Mouse (Mus musculus) limb, embryonic 14.5 days (tissue): ENCODE measurements around the gene Csrnp1. TPM values are rescaled to one million over a fixed set of nuclear protein-coding genes. Genes with fewer than 3 reads are reported as not detected.

Experiments
- ATAC-seq: fragments of 200-750 bp; cut with Nextera tagmentation; 2 replicates; pipeline ENCODE4 v1.8.0; 2017; ENCODE audit warnings: low read depth, moderate number of reproducible peaks, moderate TSS enrichment; ENCODE audit not compliant: low FRiP score
- DNase-seq: peaks from one replicate; pipeline ENCODE4 v3.0.0-alpha.2; 2015; ENCODE audit warnings: low spot score
- H3K27ac ChIP-seq: fragments of 300-500 bp; sonication (generic); replicated peaks from 2 replicates; pipeline ENCODE4 v1.5.1; 2014; ENCODE audit warnings: low read depth, mild to moderate bottlenecking, low read length, moderate library complexity, mixed read lengths
- H3K27me3 ChIP-seq: fragments of 300-500 bp; sonication (generic); 2 replicates; pipeline ENCODE4 v1.6.1; 2014; ENCODE audit warnings: low read length, mixed read lengths; ENCODE audit not compliant: control insufficient read depth, insufficient read depth
- H3K36me3 ChIP-seq: fragments of 300-500 bp; sonication (generic); 2 replicates; pipeline ENCODE4 v1.6.1; 2014; ENCODE audit warnings: mild to moderate bottlenecking, low read length, moderate library complexity, mixed read lengths; ENCODE audit not compliant: control insufficient read depth, insufficient read depth
- H3K4me1 ChIP-seq: fragments of 300-500 bp; sonication (generic); 2 replicates; pipeline ENCODE4 v1.6.1; 2014; ENCODE audit warnings: antibody characterized with exemption, low read length, mixed read lengths; ENCODE audit not compliant: control insufficient read depth, insufficient read depth
- H3K4me2 ChIP-seq: fragments of 300-500 bp; sonication (generic); replicated peaks from 2 replicates; pipeline ENCODE4 v1.6.1; 2014; ENCODE audit warnings: low read depth, mild to moderate bottlenecking, low read length, moderate library complexity; ENCODE audit not compliant: severe bottlenecking
- H3K4me3 ChIP-seq: fragments of 300-500 bp; sonication (generic); replicated peaks from 2 replicates; pipeline ENCODE4 v1.5.1; 2014; ENCODE audit warnings: low read length
- H3K9ac ChIP-seq: fragments of 300-500 bp; sonication (generic); 2 replicates; pipeline ENCODE4 v1.6.1; 2014; ENCODE audit warnings: mild to moderate bottlenecking, low read depth, low read length, moderate library complexity; ENCODE audit not compliant: severe bottlenecking
- H3K9me3 ChIP-seq: fragments of 300-500 bp; sonication (generic); 2 replicates; pipeline ENCODE4 v1.6.1; 2016; ENCODE audit warnings: low read length; ENCODE audit not compliant: control insufficient read depth
- POLR2A ChIP-seq: fragments of 200-500 bp; IDR thresholded peaks from 2 replicates; pipeline ENCODE4 v1.8.0; 2012; ENCODE audit warnings: inconsistent platforms, mild to moderate bottlenecking, moderate library complexity, borderline replicate concordance; ENCODE audit not compliant: insufficient read depth, insufficient read length; ENCODE audit errors: extremely low read depth
- WGBS: fragments of 180-500 bp; shearing (Covaris S2); extraction: QIAGEN DNeasy Blood & Tissue Kit; methylation state at CpG from one replicate; pipeline ENCODE4 v1.1.7; 2014; 5-methylcytosine and 5-hydroxymethylcytosine counted together
- polyA plus RNA-seq, 2 experiments: library from polyadenylated mRNA; depleted of rRNA in 1 of 2; stranded (reverse) in 1 of 2; unstranded in 1 of 2; fragments of >200 nt; fragmentation: Nextera tagmentation in 1 of 2; extraction: Ambion mirVana in 1 of 2; gene quantifications; 2 replicates each; pipeline versions ENCODE4 v1.2.1 to v1.2.3; 2012 to 2014

Gene Csrnp1
- polyA plus RNA-seq, 2 experiments, result 2.8 to 12.8 TPM

DNA sequence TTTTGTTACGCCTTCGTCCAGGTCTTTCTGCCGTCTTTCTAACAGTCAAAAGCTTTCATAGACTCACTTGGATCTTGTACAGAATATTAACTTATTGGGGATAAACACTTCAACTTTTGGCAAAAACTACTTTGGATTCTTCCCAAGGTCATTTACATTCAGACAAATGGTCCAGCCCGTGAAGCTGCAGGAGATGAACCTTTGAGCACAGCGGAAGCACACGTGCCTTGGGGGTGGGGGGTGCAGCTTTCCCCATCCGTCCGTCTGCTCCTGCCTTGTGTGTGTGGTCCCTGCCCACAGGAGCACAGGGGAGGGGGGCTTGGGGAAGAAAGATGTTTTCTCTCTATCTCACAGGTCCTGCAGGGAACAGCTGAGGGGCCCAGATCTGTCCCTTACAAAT lies 58.7 kb downstream of the Csrnp1 start:
- 78% methylated on average over 8 of the region's 8 CpGs for WGBS
- Histone ChIP-seq H3K27ac (no peak overlapping the region), H3K36me3 (peaks cover 87% of the 10 kb centered on the region), H3K9ac (no peak overlapping the region), H3K4me1 (no peaks in the 10 kb centered on the region), H3K27me3 (no peaks in the 10 kb centered on the region), H3K4me3 (no peak overlapping the region), H3K4me2 (no peak overlapping the region), H3K9me3 (no peaks in the 10 kb centered on the region)
- ATAC-seq, result no peak
- DNase-seq, result no peak
- no peak for TF ChIP-seq POLR2A

DNA sequence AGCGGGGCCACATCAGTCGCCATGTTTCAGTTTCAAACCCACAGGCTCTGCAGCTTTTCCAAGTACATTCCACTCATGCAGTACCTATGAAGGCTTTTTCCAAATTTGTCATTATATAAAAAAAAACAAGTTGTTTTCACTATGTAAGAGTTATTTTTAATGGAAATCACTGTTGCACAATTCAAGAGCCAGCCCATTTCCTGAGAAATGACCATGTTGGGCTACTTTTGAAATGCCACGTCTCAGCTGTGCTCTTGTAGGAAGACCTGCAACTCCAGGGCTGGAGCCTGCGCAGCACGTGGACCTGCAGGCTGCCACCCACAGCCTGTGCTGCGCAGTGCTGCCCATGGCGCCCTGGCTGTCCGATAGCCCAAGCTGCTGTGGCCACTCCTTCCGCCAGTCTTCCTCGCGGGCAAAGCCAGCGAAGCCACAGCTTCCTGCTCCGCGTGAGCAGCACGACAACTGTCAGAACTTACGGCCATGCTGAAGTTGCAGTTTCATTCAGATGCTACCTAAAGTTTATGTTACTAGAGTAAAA lies 59.3 kb downstream of the Csrnp1 start:
- H3K9ac ChIP-seq, result no peak overlapping the region
- 94% methylated on average over 16 of the region's 16 CpGs for WGBS
- H3K4me2 ChIP-seq, result no peak overlapping the region
- H3K4me1 ChIP-seq, result no peaks in the 10 kb centered on the region
- H3K36me3 ChIP-seq, result peaks cover 87% of the 10 kb centered on the region
- no peak for DNase-seq
- ATAC-seq, result no peak
- no peak overlapping the region for H3K4me3 ChIP-seq
- no peaks in the 10 kb centered on the region for H3K27me3 ChIP-seq
- no peaks in the 10 kb centered on the region for H3K9me3 ChIP-seq
- no peak for TF ChIP-seq POLR2A
- H3K27ac ChIP-seq, result no peak overlapping the region

DNA sequence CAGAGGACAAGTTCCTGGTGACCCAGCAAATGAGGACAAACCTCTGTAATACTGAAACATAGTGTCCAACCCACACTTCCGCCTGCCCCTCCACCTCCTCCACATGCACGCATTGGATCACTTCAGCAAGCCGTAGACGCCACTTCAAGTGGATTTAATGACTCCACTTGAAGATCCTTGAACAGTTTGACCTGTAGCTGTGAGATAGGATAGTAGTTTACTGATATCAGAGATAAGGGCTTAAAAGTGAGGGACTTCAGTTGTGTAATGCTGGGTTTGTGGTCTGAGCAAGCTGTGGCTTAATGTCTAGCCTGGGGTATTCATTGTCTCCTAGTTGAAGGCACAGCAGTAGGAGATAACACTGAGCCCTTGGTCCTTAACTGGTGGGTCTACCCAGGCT lies 61.0 kb downstream of the Csrnp1 start:
- Histone ChIP-seq H3K9ac (no peak overlapping the region), H3K27ac (no peak overlapping the region), H3K4me1 (no peaks in the 10 kb centered on the region), H3K9me3 (no peaks in the 10 kb centered on the region), H3K36me3 (peaks cover 87% of the 10 kb centered on the region), H3K4me3 (no peak overlapping the region), H3K4me2 (no peak overlapping the region), H3K27me3 (no peaks in the 10 kb centered on the region)
- 89% methylated on average over 4 of the region's 4 CpGs for WGBS
- no peak for DNase-seq
- TF ChIP-seq POLR2A, result no peak
- ATAC-seq, result no peak

Other genes starting within 250 kb of the Csrnp1 start
- gene Scn11a, start 159.2 kb downstream of the Csrnp1 start, polyA plus RNA-seq (2012; rRNA removed), result 0.06 and 0.08 TPM in 2 replicates
- 0.08 and 0.10 TPM in 2 replicates for gene Scn11a, start 159.2 kb downstream of the Csrnp1 start, polyA plus RNA-seq (2014; fragmentation: Nextera tagmentation; extraction: Ambion mirVana)
- gene Wdr48, start 89.8 kb downstream of the Csrnp1 start, polyA plus RNA-seq (2012; rRNA removed), result 62.9 and 68.7 TPM in 2 replicates
- gene Wdr48, start 89.8 kb downstream of the Csrnp1 start, polyA plus RNA-seq (2014; fragmentation: Nextera tagmentation; extraction: Ambion mirVana), result 50.5 and 55.6 TPM in 2 replicates
- 28.1 and 31.5 TPM in 2 replicates for gene Gorasp1, start 47.1 kb downstream of the Csrnp1 start, polyA plus RNA-seq (2012; rRNA removed)
- gene Gorasp1, start 47.1 kb downstream of the Csrnp1 start, polyA plus RNA-seq (2014; fragmentation: Nextera tagmentation; extraction: Ambion mirVana), result 30.2 and 32.4 TPM in 2 replicates
- gene Ttc21a, start 47.1 kb downstream of the Csrnp1 start, polyA plus RNA-seq (2012; rRNA removed), result 0.34 and 0.35 TPM in 2 replicates
- 0.10 and 0.21 TPM in 2 replicates for gene Ttc21a, start 47.1 kb downstream of the Csrnp1 start, polyA plus RNA-seq (2014; fragmentation: Nextera tagmentation; extraction: Ambion mirVana)
- 1.4 TPM in 2 replicates for gene Xirp1, start 38.9 kb upstream of the Csrnp1 start, polyA plus RNA-seq (2012; rRNA removed)
- 1.4 and 2.2 TPM in 2 replicates for gene Xirp1, start 38.9 kb upstream of the Csrnp1 start, polyA plus RNA-seq (2014; fragmentation: Nextera tagmentation; extraction: Ambion mirVana)
- gene Cx3cr1, start 85.2 kb upstream of the Csrnp1 start, polyA plus RNA-seq (2012; rRNA removed), result 11.0 and 12.3 TPM in 2 replicates
- 10.1 and 12.5 TPM in 2 replicates for gene Cx3cr1, start 85.2 kb upstream of the Csrnp1 start, polyA plus RNA-seq (2014; fragmentation: Nextera tagmentation; extraction: Ambion mirVana)
- gene Ccr8, start 107.5 kb upstream of the Csrnp1 start, polyA plus RNA-seq (2012; rRNA removed), result 1.6 and 2.4 TPM in 2 replicates
- gene Ccr8, start 107.5 kb upstream of the Csrnp1 start, polyA plus RNA-seq (2014; fragmentation: Nextera tagmentation; extraction: Ambion mirVana), result 3.4 and 4.0 TPM in 2 replicates
- gene Slc25a38, start 125.7 kb upstream of the Csrnp1 start, polyA plus RNA-seq (2012; rRNA removed), result 31.9 and 34.9 TPM in 2 replicates
- 25.7 and 26.0 TPM in 2 replicates for gene Slc25a38, start 125.7 kb upstream of the Csrnp1 start, polyA plus RNA-seq (2014; fragmentation: Nextera tagmentation; extraction: Ambion mirVana)
- gene Rpsa, start 143.0 kb upstream of the Csrnp1 start, polyA plus RNA-seq (2012; rRNA removed), result 2,717 and 3,331 TPM in 2 replicates
- gene Rpsa, start 143.0 kb upstream of the Csrnp1 start, polyA plus RNA-seq (2014; fragmentation: Nextera tagmentation; extraction: Ambion mirVana), result 2,066 and 2,128 TPM in 2 replicates
- gene Mobp, start 165.0 kb upstream of the Csrnp1 start, polyA plus RNA-seq (2012; rRNA removed), result not detected in 2 replicates
- not detected in 2 replicates for gene Mobp, start 165.0 kb upstream of the Csrnp1 start, polyA plus RNA-seq (2014; fragmentation: Nextera tagmentation; extraction: Ambion mirVana)